Mouse (Mus musculus) cortical plate, adult 2 months (tissue): Measurements from ENCODE around the gene Dnajb1.

Experiments
- CTCF ChIP-seq: fragments of 200-500 bp; IDR thresholded peaks from 2 replicates; pipeline ENCODE4 v1.5.1; 2011; ENCODE audit warnings: mild to moderate bottlenecking, control low read depth, low read length; ENCODE audit not compliant: insufficient read depth; ENCODE audit errors: extremely low read depth
- POLR2A ChIP-seq: fragments of 200-500 bp; IDR thresholded peaks from 2 replicates; pipeline ENCODE4 v1.6.1; 2011; ENCODE audit warnings: mild to moderate bottlenecking, low read length, control low read depth; ENCODE audit not compliant: insufficient read depth; ENCODE audit errors: extremely low read depth

- no peak for TF ChIP-seq CTCF
- no peak for TF ChIP-seq POLR2A
Observed at GRCm38 (mm10) chr8:83618566-83618965, 10.6 kb downstream of the Dnajb1 start.
